Mouse (Mus musculus): ENCODE data around the gene Dnah7a. TPM values are rescaled to one million over a fixed set of nuclear protein-coding genes. Genes with fewer than 3 reads are reported as not detected.
"Not testable (repeated sequence)": the region's sequence is repeated elsewhere in the genome, so short reads cannot be mapped to it uniquely, and the experiment has no call there.

The Dnah7a gene
- total and polyA plus RNA-seq, 2 experiments from 2014 or later: 6.8 to 11.7 TPM

DNA sequence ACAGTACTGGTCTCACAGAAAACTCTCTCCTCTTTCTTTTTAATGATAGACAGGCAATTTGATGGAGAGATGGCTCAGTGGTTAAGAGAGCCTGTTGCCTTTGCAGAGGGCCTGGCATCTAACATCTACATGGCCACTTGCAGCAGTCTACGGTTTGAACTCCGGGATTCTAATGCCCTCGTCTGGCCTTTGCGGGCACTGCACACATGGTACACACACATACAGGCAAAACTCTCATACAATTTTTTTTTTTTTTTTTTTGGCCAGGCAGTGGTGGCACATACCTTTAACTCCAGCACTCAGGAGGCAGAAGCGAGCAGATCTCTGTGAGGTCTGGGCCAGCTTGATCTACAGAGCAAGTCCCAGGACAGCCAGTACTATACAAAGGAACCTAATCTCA is 2.4 kb downstream of the Dnah7a start:
- H3K4me3 ChIP-seq (ENCODE audit: low read length): no peak overlapping the region
- no peaks in the 10 kb centered on the region for H3K4me1 ChIP-seq (ENCODE audit: insufficient read depth, low read length)
- H3K27ac ChIP-seq: no peak overlapping the region
- TF ChIP-seq CTCF (IDR thresholded peaks at IDR 0.05; ENCODE audit: low read depth): peak; percentile 19; the same call in 1 of the 2 replicates
- 89% methylated on average over 5 of the region's 5 CpGs for WGBS
- H3K9me3 ChIP-seq (ENCODE audit: low read length): no peaks in the 10 kb centered on the region
- DNase-seq (ENCODE audit: low spot score): peak; percentile 12
- H3K9ac ChIP-seq (replicated peaks; ENCODE audit: low read length): no peak overlapping the region
- H3K36me3 ChIP-seq (ENCODE audit: insufficient read depth, low read length): no peaks in the 10 kb centered on the region
- no peaks in the 10 kb centered on the region for H3K27me3 ChIP-seq (ENCODE audit: insufficient read depth, low read length)
- H3K4me2 ChIP-seq (ENCODE audit: low read depth, low read length): no peak overlapping the region
- ATAC-seq: no peak

GRCm38 (mm10) chr1:53664268-53664667 is 42.3 kb downstream of the Dnah7a start:
- not testable (repeated sequence) for H3K27me3 ChIP-seq (ENCODE audit: insufficient read depth, low read length); H3K9ac ChIP-seq (replicated peaks; ENCODE audit: low read length); H3K4me1 ChIP-seq (ENCODE audit: insufficient read depth, low read length); H3K36me3 ChIP-seq (ENCODE audit: insufficient read depth, low read length); DNase-seq (ENCODE audit: low spot score); H3K4me3 ChIP-seq (ENCODE audit: low read length); H3K4me2 ChIP-seq (ENCODE audit: low read depth, low read length); ATAC-seq; H3K27ac ChIP-seq; H3K9me3 ChIP-seq (ENCODE audit: low read length)

GRCm38 (mm10) chr1:53639865-53640794 is 66.5 kb downstream of the Dnah7a start:
- Histone ChIP-seq H3K4me2 (ENCODE audit: low read depth, low read length) (no peak overlapping the region), H3K27me3 (ENCODE audit: insufficient read depth, low read length) (no peaks in the 10 kb centered on the region), H3K36me3 (ENCODE audit: insufficient read depth, low read length) (no peaks in the 10 kb centered on the region), H3K9me3 (ENCODE audit: low read length) (no peaks in the 10 kb centered on the region), H3K27ac (no peak overlapping the region), H3K4me1 (ENCODE audit: insufficient read depth, low read length) (no peaks in the 10 kb centered on the region), H3K9ac (replicated peaks; ENCODE audit: low read length) (no peak overlapping the region), H3K4me3 (ENCODE audit: low read length) (no peak overlapping the region)
- no peak for TF ChIP-seq CTCF (IDR thresholded peaks at IDR 0.05; ENCODE audit: low read depth)
- 71% methylated on average over 8 of the region's 8 CpGs for WGBS
- ATAC-seq (no peak), DNase-seq (ENCODE audit: low spot score) (no peak)

GRCm38 (mm10) chr1:53635641-53636040 is 70.9 kb downstream of the Dnah7a start:
- not testable (repeated sequence) for H3K36me3 ChIP-seq (ENCODE audit: insufficient read depth, low read length); H3K4me1 ChIP-seq (ENCODE audit: insufficient read depth, low read length); H3K27me3 ChIP-seq (ENCODE audit: insufficient read depth, low read length); H3K4me2 ChIP-seq (ENCODE audit: low read depth, low read length); DNase-seq (ENCODE audit: low spot score); ATAC-seq; H3K27ac ChIP-seq; H3K9me3 ChIP-seq (ENCODE audit: low read length); H3K9ac ChIP-seq (replicated peaks; ENCODE audit: low read length); H3K4me3 ChIP-seq (ENCODE audit: low read length)
- whole genome bisulfite sequencing: 76% methylated on average over 2 of the region's 2 CpGs

DNA sequence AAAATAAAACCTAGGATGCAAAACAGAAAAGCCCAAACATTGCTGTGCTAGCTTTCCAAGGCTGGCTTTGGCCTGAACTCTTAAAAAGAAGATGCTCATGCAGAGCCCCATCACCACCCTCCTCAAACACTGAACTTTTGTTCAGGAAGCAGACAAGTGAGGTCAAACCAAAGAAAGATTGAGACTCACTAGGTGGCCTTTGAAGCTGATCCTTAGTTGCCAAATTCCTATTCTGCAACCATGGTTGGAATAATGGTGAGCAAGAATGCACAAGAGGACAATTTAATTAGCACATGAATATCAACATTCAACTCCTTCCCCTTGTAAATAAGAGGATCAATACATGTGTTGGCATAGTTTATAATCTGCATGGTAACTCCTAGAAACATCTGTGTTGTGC is 74.5 kb downstream of the Dnah7a start:
- H3K4me2 ChIP-seq (ENCODE audit: low read depth, low read length); H3K36me3 ChIP-seq (ENCODE audit: insufficient read depth, low read length); ATAC-seq; H3K4me3 ChIP-seq (ENCODE audit: low read length); H3K9ac ChIP-seq (replicated peaks; ENCODE audit: low read length); H3K27me3 ChIP-seq (ENCODE audit: insufficient read depth, low read length); H3K27ac ChIP-seq; H3K9me3 ChIP-seq (ENCODE audit: low read length); DNase-seq (ENCODE audit: low spot score); H3K4me1 ChIP-seq (ENCODE audit: insufficient read depth, low read length): not testable (repeated sequence)

GRCm38 (mm10) chr1:53630011-53630410 is 76.6 kb downstream of the Dnah7a start:
- Histone ChIP-seq H3K27ac (no peak overlapping the region), H3K36me3 (ENCODE audit: insufficient read depth, low read length) (no peaks in the 10 kb centered on the region), H3K9me3 (ENCODE audit: low read length) (no peaks in the 10 kb centered on the region), H3K4me3 (ENCODE audit: low read length) (no peak overlapping the region), H3K4me1 (ENCODE audit: insufficient read depth, low read length) (no peaks in the 10 kb centered on the region), H3K4me2 (ENCODE audit: low read depth, low read length) (no peak overlapping the region), H3K9ac (replicated peaks; ENCODE audit: low read length) (no peak overlapping the region), H3K27me3 (ENCODE audit: insufficient read depth, low read length) (no peaks in the 10 kb centered on the region)
- 20% methylated on average over 6 of the region's 6 CpGs for WGBS
- TF ChIP-seq CTCF (IDR thresholded peaks at IDR 0.05; ENCODE audit: low read depth): no peak
- no peak for DNase-seq (ENCODE audit: low spot score)
- no peak for ATAC-seq

GRCm38 (mm10) chr1:53613486-53613885 is 93.1 kb downstream of the Dnah7a start:
- no peak overlapping the region for H3K27ac ChIP-seq
- no peaks in the 10 kb centered on the region for H3K36me3 ChIP-seq (ENCODE audit: insufficient read depth, low read length)
- no peak for ATAC-seq
- WGBS: 92% methylated on average over 16 of the region's 16 CpGs
- no peak for DNase-seq (ENCODE audit: low spot score)
- no peaks in the 10 kb centered on the region for H3K27me3 ChIP-seq (ENCODE audit: insufficient read depth, low read length)
- H3K4me3 ChIP-seq (ENCODE audit: low read length): no peak overlapping the region
- 0 out of 2 replicates have a peak, but pooled peaks cover 5% of the 10 kb centered on the region for H3K9me3 ChIP-seq (ENCODE audit: low read length)
- H3K4me1 ChIP-seq (ENCODE audit: insufficient read depth, low read length): no peaks in the 10 kb centered on the region
- H3K4me2 ChIP-seq (ENCODE audit: low read depth, low read length): no peak overlapping the region
- no peak for TF ChIP-seq CTCF (IDR thresholded peaks at IDR 0.05; ENCODE audit: low read depth)
- no peak overlapping the region for H3K9ac ChIP-seq (replicated peaks; ENCODE audit: low read length)

- 6% methylated on average over 1 of the region's 1 CpGs for WGBS
- not testable (repeated sequence) for ATAC-seq; H3K9me3 ChIP-seq (ENCODE audit: low read length); H3K4me1 ChIP-seq (ENCODE audit: insufficient read depth, low read length); H3K27me3 ChIP-seq (ENCODE audit: insufficient read depth, low read length); H3K4me2 ChIP-seq (ENCODE audit: low read depth, low read length); DNase-seq (ENCODE audit: low spot score); H3K4me3 ChIP-seq (ENCODE audit: low read length); H3K9ac ChIP-seq (replicated peaks; ENCODE audit: low read length); H3K36me3 ChIP-seq (ENCODE audit: insufficient read depth, low read length); H3K27ac ChIP-seq
Observed at GRCm38 (mm10) chr1:53581326-53581725, 125.3 kb downstream of the Dnah7a start.

DNA sequence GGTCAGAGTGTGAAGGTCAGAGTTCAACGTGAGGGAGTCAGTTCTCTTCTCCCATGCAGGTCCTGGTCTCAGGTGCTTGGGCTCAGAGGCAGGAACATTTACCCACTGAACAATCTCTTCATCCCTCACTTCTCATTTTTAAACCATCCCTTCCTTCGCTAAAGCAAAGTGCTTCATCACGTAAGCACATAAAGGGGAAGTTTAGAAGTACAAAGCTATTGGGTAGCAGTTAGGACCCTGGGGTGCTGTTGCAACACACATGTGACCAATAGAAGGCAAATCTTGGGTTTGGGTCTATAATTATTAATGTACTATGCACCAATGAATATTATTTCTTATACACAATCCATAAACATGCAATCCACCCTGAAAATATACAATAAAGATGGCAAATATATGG is 148.7 kb downstream of the Dnah7a start:
- H3K4me2 ChIP-seq (ENCODE audit: low read depth, low read length); H3K36me3 ChIP-seq (ENCODE audit: insufficient read depth, low read length); DNase-seq (ENCODE audit: low spot score); H3K4me3 ChIP-seq (ENCODE audit: low read length); H3K4me1 ChIP-seq (ENCODE audit: insufficient read depth, low read length); ATAC-seq; H3K9me3 ChIP-seq (ENCODE audit: low read length); H3K27me3 ChIP-seq (ENCODE audit: insufficient read depth, low read length); H3K9ac ChIP-seq (replicated peaks; ENCODE audit: low read length); H3K27ac ChIP-seq: not testable (repeated sequence)
- WGBS: 84% methylated on average over 3 of the region's 3 CpGs

DNA sequence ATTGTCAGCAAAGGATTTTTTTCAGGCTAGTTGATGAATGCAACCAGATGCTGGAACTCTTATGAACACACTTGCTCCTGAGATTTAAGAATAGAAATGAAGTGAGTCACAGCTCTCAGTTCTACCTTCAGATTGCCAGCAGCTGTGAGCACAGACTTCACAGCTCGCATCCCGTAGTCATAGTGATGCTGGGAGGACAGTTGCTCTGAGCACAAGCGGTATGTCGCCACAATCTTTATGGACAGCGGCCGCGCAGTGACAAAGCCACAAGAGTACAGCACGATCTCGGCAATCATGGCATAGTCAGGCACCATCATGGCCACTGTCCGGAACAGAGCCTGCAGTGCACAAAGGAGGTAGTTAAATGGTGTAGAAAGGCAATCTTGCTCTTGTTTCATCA is 159.6 kb downstream of the Dnah7a start:
- not testable (repeated sequence) for H3K9me3 ChIP-seq (ENCODE audit: low read length); H3K27ac ChIP-seq; ATAC-seq; H3K4me3 ChIP-seq (ENCODE audit: low read length); DNase-seq (ENCODE audit: low spot score); H3K9ac ChIP-seq (replicated peaks; ENCODE audit: low read length); H3K4me1 ChIP-seq (ENCODE audit: insufficient read depth, low read length); H3K27me3 ChIP-seq (ENCODE audit: insufficient read depth, low read length); H3K36me3 ChIP-seq (ENCODE audit: insufficient read depth, low read length); H3K4me2 ChIP-seq (ENCODE audit: low read depth, low read length)
- whole genome bisulfite sequencing: 97% methylated on average over 10 of the region's 10 CpGs
